Mouse (Mus musculus) CH12.LX (cell line): ENCODE results near the gene Sgsm3. TPM values are rescaled to one million over a fixed set of nuclear protein-coding genes. Genes with fewer than 3 reads are reported as not detected.

ENCODE experiments used
- DNase-seq: peaks from one replicate; pipeline ENCODE4 v3.0.0-alpha.2; 2013; ENCODE audit errors: extremely low read depth
- H3K27ac ChIP-seq: 2 replicates; pipeline ENCODE4 v1.5.1; 2012; ENCODE audit warnings: low read depth, mild to moderate bottlenecking, control low read depth, moderate library complexity; ENCODE audit not compliant: insufficient read depth
- H3K27me3 ChIP-seq: replicated peaks from 2 replicates; pipeline ENCODE3; 2012; ENCODE audit warnings: inconsistent platforms
- H3K36me3 ChIP-seq, 2 experiments: replicated peaks in 1 of 2; 2 replicates each; pipeline versions ENCODE3 to v1.6.1; 2012; ENCODE audit warnings: inconsistent platforms in 1 of 2, low read length in 1 of 2, mild to moderate bottlenecking in 1 of 2, mixed read lengths in 1 of 2, moderate library complexity in 1 of 2; ENCODE audit not compliant: control insufficient read depth in 1 of 2, insufficient read depth in 1 of 2
- H3K4me1 ChIP-seq, 2 experiments: 2 replicates each; pipeline ENCODE4 v1.6.1; 2012; ENCODE audit warnings: inconsistent platforms in 1 of 2, moderate library complexity in 1 of 2; ENCODE audit not compliant: insufficient read depth in 2 of 2, control insufficient read depth in 1 of 2
- H3K4me2 ChIP-seq: 2 replicates; pipeline ENCODE4 v1.6.1; 2012; ENCODE audit warnings: low read depth, mild to moderate bottlenecking, control low read depth; ENCODE audit not compliant: poor library complexity, insufficient read depth, severe bottlenecking
- H3K4me3 ChIP-seq, 3 experiments: fragments of 150-350 bp in 1 of 3; sonication (generic) in 1 of 3; replicated peaks in 1 of 3; 2 replicates each; pipeline versions ENCODE3 to v1.5.1; 2011 to 2012; ENCODE audit warnings: low read depth in 2 of 3, low read length in 2 of 3, mild to moderate bottlenecking in 2 of 3, moderate library complexity in 2 of 3, control low read depth in 1 of 3, improper control_type of control experiment in 1 of 3, inconsistent platforms in 1 of 3, mixed read lengths in 1 of 3; ENCODE audit not compliant: poor library complexity in 1 of 3
- H3K79me2 ChIP-seq: replicated peaks from 2 replicates; pipeline ENCODE4 v1.6.1; 2012; ENCODE audit warnings: mild to moderate bottlenecking, moderate library complexity; ENCODE audit not compliant: control insufficient read depth, poor library complexity, insufficient read depth, severe bottlenecking; ENCODE audit errors: extremely low read depth
- H3K9ac ChIP-seq: 2 replicates; pipeline ENCODE4 v1.6.1; 2012; ENCODE audit warnings: low read depth, mild to moderate bottlenecking, control low read depth, moderate library complexity; ENCODE audit not compliant: insufficient read depth
- H3K9me3 ChIP-seq: replicated peaks from 2 replicates; pipeline ENCODE3; 2012; ENCODE audit warnings: low read length, inconsistent platforms, mixed read lengths
- CTCF ChIP-seq, 2 experiments: IDR thresholded peaks in 1 of 2; conservative IDR thresholded peaks in 1 of 2; 2 replicates each; pipeline ENCODE4 v1.5.1; 2011 to 2012; ENCODE audit warnings: low read depth in 2 of 2, low read length in 2 of 2, improper control_type of control experiment in 1 of 2, inconsistent platforms in 1 of 2, mild to moderate bottlenecking in 1 of 2, moderate library complexity in 1 of 2
- ELF1 ChIP-seq: IDR thresholded peaks from 2 replicates; pipeline ENCODE4 v1.6.1; 2014; ENCODE audit warnings: low read depth, mild to moderate bottlenecking, inconsistent platforms, low read length, improper control_type of control experiment
- ETS1 ChIP-seq: conservative IDR thresholded peaks from 2 replicates; pipeline ENCODE4 v1.6.1; 2012; ENCODE audit warnings: low read depth, mild to moderate bottlenecking, inconsistent platforms, low read length, improper control_type of control experiment, moderate library complexity
- HCFC1 ChIP-seq: IDR thresholded peaks from 2 replicates; pipeline ENCODE4 v1.6.1; 2012; ENCODE audit warnings: low read depth, mild to moderate bottlenecking, inconsistent platforms, low read length, improper control_type of control experiment
- IRF4 ChIP-seq: IDR thresholded peaks from 2 replicates; pipeline ENCODE4 v1.6.1; 2014; ENCODE audit warnings: low read depth, mild to moderate bottlenecking, inconsistent platforms, low read length, improper control_type of control experiment
- JUND ChIP-seq: conservative IDR thresholded peaks from 2 replicates; pipeline ENCODE4 v1.6.1; 2011; ENCODE audit warnings: low read depth, low read length, improper control_type of control experiment
- MAX ChIP-seq: IDR thresholded peaks from 2 replicates; pipeline ENCODE4 v1.6.1; 2011; ENCODE audit warnings: low read length, improper control_type of control experiment
- MAZ ChIP-seq: IDR thresholded peaks from 2 replicates; pipeline ENCODE4 v1.6.1; 2012; ENCODE audit warnings: low read depth, mild to moderate bottlenecking, inconsistent platforms, low read length, improper control_type of control experiment, moderate library complexity
- MEF2A ChIP-seq: IDR thresholded peaks from 2 replicates; pipeline ENCODE4 v1.6.1; 2014; ENCODE audit warnings: low read depth, mild to moderate bottlenecking, inconsistent platforms, low read length, improper control_type of control experiment, borderline replicate concordance
- MXI1 ChIP-seq: IDR thresholded peaks from 2 replicates; pipeline ENCODE4 v1.6.1; 2011; ENCODE audit warnings: mild to moderate bottlenecking, low read depth, low read length, improper control_type of control experiment
- MYC ChIP-seq: IDR thresholded peaks from 2 replicates; pipeline ENCODE4 v1.6.1; 2011; ENCODE audit warnings: low read depth, mild to moderate bottlenecking, improper control_type of control experiment, low read length
- NELFE ChIP-seq: IDR thresholded peaks from 2 replicates; pipeline ENCODE4 v1.6.1; 2011; ENCODE audit warnings: low read depth, low read length, improper control_type of control experiment
- RAD21 ChIP-seq: IDR thresholded peaks from 2 replicates; pipeline ENCODE4 v1.6.1; 2011; ENCODE audit warnings: low read depth, mild to moderate bottlenecking, low read length, improper control_type of control experiment, moderate library complexity
- RCOR1 ChIP-seq: conservative IDR thresholded peaks from 2 replicates; pipeline ENCODE4 v1.6.1; 2012; ENCODE audit warnings: low read depth, mild to moderate bottlenecking, inconsistent platforms, low read length, improper control_type of control experiment
- SMC3 ChIP-seq: IDR thresholded peaks from 2 replicates; pipeline ENCODE4 v1.6.1; 2011; ENCODE audit warnings: low read depth, low read length, improper control_type of control experiment
- UBTF ChIP-seq: IDR thresholded peaks from 2 replicates; pipeline ENCODE4 v1.6.1; 2012; ENCODE audit warnings: low read depth, mild to moderate bottlenecking, inconsistent platforms, low read length, improper control_type of control experiment, moderate library complexity
- USF1 ChIP-seq: IDR thresholded peaks from 2 replicates; pipeline ENCODE4 v1.6.1; 2014; ENCODE audit warnings: low read depth, mild to moderate bottlenecking, inconsistent platforms, low read length, improper control_type of control experiment
- ZC3H11A ChIP-seq: IDR thresholded peaks from 2 replicates; pipeline ENCODE4 v1.6.1; 2012; ENCODE audit warnings: low read depth, mild to moderate bottlenecking, inconsistent platforms, low read length, improper control_type of control experiment
- ZKSCAN1 ChIP-seq: IDR thresholded peaks from 2 replicates; pipeline ENCODE4 v1.6.1; 2012; ENCODE audit warnings: low read depth, inconsistent platforms, low read length, improper control_type of control experiment, borderline replicate concordance
- ZNF384 ChIP-seq: IDR thresholded peaks from 2 replicates; pipeline ENCODE4 v1.6.1; 2012; ENCODE audit warnings: low read depth, low read length, improper control_type of control experiment, inconsistent platforms
- dilution Hi-C: fragments of 300-500 bp; cut with MboI; formaldehyde crosslinking; loops from 2 replicates; pipeline ENCODE4 v1.14.3; 2020; ENCODE audit warnings: low sequenced_read_pairs; ENCODE audit not compliant: extremely low pct_unique_long_range_greater_than_20kb, extremely low pct_ligation_motif_present
- in situ Hi-C: fragments of 300-500 bp; cut with MboI; formaldehyde crosslinking; loops from 3 replicates; pipeline ENCODE4 v1.14.3; 2019; ENCODE audit warnings: low sequenced_read_pairs, low pct_ligation_motif_present, low pct_unique_long_range_greater_than_20kb, mixed read lengths
- polyA plus RNA-seq: library from polyadenylated mRNA; unstranded; fragments of >175 nt; gene quantifications from 2 replicates; pipeline ENCODE4 v1.2.1, GENCODE M21; 2012; ENCODE audit warnings: low read depth; ENCODE audit not compliant: insufficient read length
- total RNA-seq, 2 experiments: library from RNA; depleted of rRNA; stranded (reverse); fragments of 300-350 nt in 1 of 2; fragments of >200 nt in 1 of 2; gene quantifications; 2 replicates each; pipeline ENCODE4 v1.2.3; 2012 to 2014

Sgsm3 gene
- total and polyA plus RNA-seq, 3 experiments: 14.4 to 25.5 (median 15.0) TPM

DNA sequence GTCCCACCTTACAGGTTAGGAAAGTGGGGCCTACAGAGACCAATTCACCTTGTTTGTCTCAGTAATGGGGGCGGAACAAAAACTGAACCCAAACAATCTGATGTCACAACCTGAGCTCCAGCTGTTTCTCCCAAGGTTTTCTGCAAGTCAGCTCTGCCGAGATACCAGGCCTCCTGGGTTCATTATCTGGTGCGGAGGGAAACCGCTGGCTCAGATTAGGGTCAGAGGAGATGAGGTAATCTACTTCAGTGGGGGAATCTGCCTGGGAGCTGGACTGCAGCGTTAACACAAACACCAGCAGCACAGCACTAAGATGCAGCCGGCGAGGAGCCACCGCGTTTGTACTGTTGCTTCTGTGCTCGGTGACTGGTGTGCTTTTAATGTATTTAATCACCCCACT is 69.9 kb downstream of the Sgsm3 start:
- in situ Hi-C loops (no loop called here), dilution Hi-C loops (no loop called here)
- Histone ChIP-seq H3K36me3 (peaks cover 0 to 35% of the 10 kb centered on the region in 2 experiments), H3K27ac (no peak overlapping the region), H3K9ac (no peak overlapping the region), H3K9me3 (no peaks in the 10 kb centered on the region), H3K4me3 (no peak overlapping the region), H3K27me3 (no peaks in the 10 kb centered on the region), H3K4me1 (peaks cover 10 to 58% of the 10 kb centered on the region in 2 experiments), H3K79me2 (no peaks in the 10 kb centered on the region), H3K4me2 (no peak overlapping the region)
- TF ChIP-seq ETS1 (0 out of 2 replicates have a peak, but pooled peaks have one; percentile 17), ELF1 (no peak)
- DNase-seq: no peak

DNA sequence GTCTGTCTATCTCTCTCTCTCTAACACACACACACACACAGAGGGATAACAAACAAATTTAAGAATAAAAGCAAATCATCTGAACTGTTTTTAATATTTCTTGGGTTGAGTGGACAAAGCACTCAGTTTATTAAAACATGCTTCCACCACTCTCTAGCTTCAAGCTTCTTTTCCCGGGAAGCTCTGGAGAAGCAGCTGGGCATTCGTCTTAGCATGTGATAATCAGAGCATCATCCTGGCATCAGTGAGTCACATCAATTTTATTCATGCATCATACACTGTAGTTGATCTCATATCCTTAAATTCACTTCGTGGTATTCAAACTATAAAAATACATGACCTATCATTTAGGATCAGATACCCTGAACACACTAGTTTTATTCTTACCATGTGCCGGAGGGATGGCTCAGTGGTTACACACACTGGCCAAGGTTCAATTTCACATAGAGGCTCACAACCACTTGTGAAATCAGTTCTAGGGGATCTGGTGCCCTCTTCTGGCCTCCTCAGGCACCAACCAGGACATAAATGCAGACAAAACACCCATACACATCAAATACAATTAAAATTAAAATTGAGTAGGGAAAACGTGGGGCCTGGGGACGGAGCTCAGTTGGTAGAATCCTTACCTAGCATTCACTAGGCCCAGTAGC is 72.0 kb downstream of the Sgsm3 start:
- in situ Hi-C loops: loop anchor here (25.0 kb wide), 1 partner anchor 263 kb away; no protein-coding TSS in a partner anchor
- H3K79me2 ChIP-seq: no peaks in the 10 kb centered on the region
- no peak overlapping the region for H3K27ac ChIP-seq
- peaks cover 0 to 28% of the 10 kb centered on the region in 2 experiments for H3K36me3 ChIP-seq
- H3K4me1 ChIP-seq: peaks cover 7 to 39% of the 10 kb centered on the region in 2 experiments
- no peak for TF ChIP-seq NELFE
- TF ChIP-seq JUND: 0 out of 2 replicates have a peak, but pooled peaks have one; percentile 15
- peak; percentile 76 for TF ChIP-seq ZC3H11A
- 0 out of 2 replicates have a peak, but pooled peaks have one; percentile 29 for TF ChIP-seq MAX
- TF ChIP-seq MXI1: 0 out of 2 replicates have a peak, but pooled peaks have one; percentile 40
- TF ChIP-seq SMC3: peak; percentile 90
- 0 out of 2 replicates have a peak, but pooled peaks have one; percentile 25 for TF ChIP-seq MAZ
- TF ChIP-seq RCOR1: no peak
- TF ChIP-seq RAD21: peak; percentile 86
- peak; percentile 38 to 87; a peak in 3 of 4 replicates for TF ChIP-seq CTCF (conservative IDR thresholded peaks at IDR 0.05 in 1 of 2, IDR thresholded peaks at IDR 0.05 in 1 of 2; ENCODE audit: low read depth in 2 of 2, low read length in 2 of 2)
- TF ChIP-seq UBTF: no peak
- no peak for TF ChIP-seq USF1
- peak; percentile 82 for TF ChIP-seq MYC
- TF ChIP-seq MEF2A: 0 out of 2 replicates have a peak, but pooled peaks have one; percentile 16
- TF ChIP-seq IRF4: 0 out of 2 replicates have a peak, but pooled peaks have one; percentile 18
- no peak for TF ChIP-seq ZKSCAN1
- TF ChIP-seq ZNF384: 0 out of 2 replicates have a peak, but pooled peaks have one; percentile 11
- 0 out of 2 replicates have a peak, but pooled peaks have one; percentile 18 for TF ChIP-seq HCFC1
- H3K27me3 ChIP-seq: no peaks in the 10 kb centered on the region
- no peak overlapping the region for H3K9ac ChIP-seq
- DNase-seq: peak; percentile 60
- H3K9me3 ChIP-seq: no peaks in the 10 kb centered on the region
- no peak overlapping the region for H3K4me3 ChIP-seq
- dilution Hi-C loops: no loop called here
- no peak overlapping the region for H3K4me2 ChIP-seq
